Mouse (Mus musculus): ENCODE results near the gene Cir1. TPM values are rescaled to one million over a fixed set of nuclear protein-coding genes. Genes with fewer than 3 reads are reported as not detected.

Cir1 gene
- polyA plus RNA-seq, 1 experiment from 2014 or later: 35.4 TPM

DNA sequence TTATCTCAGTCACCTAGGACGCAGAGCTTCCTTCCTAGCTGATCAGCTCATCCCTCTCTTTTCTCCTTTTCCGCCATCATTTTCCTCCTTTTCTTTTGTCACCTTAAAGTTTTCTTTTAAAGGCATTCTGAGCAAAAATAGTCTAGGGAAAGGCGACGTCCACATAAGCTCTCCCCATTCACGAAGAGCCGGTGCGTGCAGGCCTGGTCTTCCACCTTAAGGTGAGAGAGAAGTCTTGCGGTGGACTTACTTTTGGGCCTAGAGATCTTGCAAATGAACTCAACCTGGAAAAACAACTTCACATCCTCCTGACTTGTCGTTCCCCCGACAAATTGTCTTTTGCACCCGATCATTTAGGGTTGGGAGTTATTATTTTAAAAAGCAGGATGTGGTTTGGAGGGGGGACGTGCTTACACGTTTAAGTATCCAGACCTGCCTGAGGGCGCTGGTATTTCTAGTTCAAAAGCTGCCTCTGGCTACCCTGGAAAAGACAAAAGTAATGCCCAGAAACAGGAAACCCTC lies 42.4 kb downstream of the Cir1 start:
- Histone ChIP-seq H3K36me3 (no peaks in the 10 kb centered on the region), H3K9ac (no peak overlapping the region), H3K9me3 (no peaks in the 10 kb centered on the region), H3K4me1 (peaks cover 52% of the 10 kb centered on the region), H3K27ac (no peak overlapping the region), H3K4me2 (peak overlapping the region; percentile 67), H3K27me3 (peaks cover 92% of the 10 kb centered on the region), H3K4me3 (peak overlapping the region; percentile 49; the same call in 1 of the 2 replicates)
- ATAC-seq (ENCODE audit: insufficient number of reproducible peaks, insufficient read depth, low FRiP score, low TSS enrichment, low read depth): no peak
- 6% methylated on average over 14 of the region's 14 CpGs for WGBS

- Histone ChIP-seq H3K4me1 (peaks cover 55% of the 10 kb centered on the region), H3K4me2 (peak overlapping the region; percentile 24), H3K27ac (no peak overlapping the region), H3K27me3 (peaks cover 95% of the 10 kb centered on the region), H3K36me3 (no peaks in the 10 kb centered on the region), H3K9ac (no peak overlapping the region), H3K4me3 (peak overlapping the region; percentile 18), H3K9me3 (no peaks in the 10 kb centered on the region)
- under 1% methylated on average over 17 of the region's 17 CpGs for WGBS
- ATAC-seq (ENCODE audit: insufficient number of reproducible peaks, insufficient read depth, low FRiP score, low TSS enrichment, low read depth): no peak
These were observed 42.8 kb downstream of the Cir1 start for GRCm38 (mm10) chr2:73269666-73270065.

DNA sequence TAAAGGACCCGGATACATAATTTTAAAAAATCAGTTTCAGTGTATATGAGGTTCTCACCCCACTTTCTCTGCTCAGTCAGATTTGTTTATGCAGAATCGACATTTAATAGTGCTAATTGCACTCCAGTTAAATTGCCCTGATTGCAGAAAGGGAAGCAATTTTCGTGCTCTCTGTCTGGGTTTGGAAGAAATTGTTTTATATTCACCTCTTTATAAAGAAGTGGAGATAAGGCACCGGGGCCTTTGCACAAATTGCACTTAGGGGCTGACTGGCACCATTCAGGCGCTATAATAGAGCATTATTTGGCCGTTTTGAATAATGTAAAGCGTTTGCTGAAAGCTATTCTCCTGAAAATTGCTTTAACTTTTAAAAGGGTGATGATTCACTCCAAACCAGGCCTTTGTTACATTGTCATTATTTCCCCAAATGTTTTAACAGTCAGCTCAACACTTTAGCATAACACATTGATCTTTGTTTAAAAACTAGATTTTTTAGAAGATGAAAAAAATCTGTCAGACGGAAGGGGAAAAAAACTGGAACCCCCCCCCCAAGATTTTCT lies 43.6 kb downstream of the Cir1 start:
- Histone ChIP-seq H3K27me3 (peaks cover 95% of the 10 kb centered on the region), H3K36me3 (no peaks in the 10 kb centered on the region), H3K27ac (no peak overlapping the region), H3K9ac (no peak overlapping the region), H3K4me1 (peaks cover 55% of the 10 kb centered on the region), H3K4me3 (no peak overlapping the region), H3K4me2 (no peak overlapping the region), H3K9me3 (no peaks in the 10 kb centered on the region)
- no peak for ATAC-seq (ENCODE audit: insufficient number of reproducible peaks, insufficient read depth, low FRiP score, low TSS enrichment, low read depth)
- 6% methylated on average over 8 of the region's 8 CpGs for WGBS

DNA sequence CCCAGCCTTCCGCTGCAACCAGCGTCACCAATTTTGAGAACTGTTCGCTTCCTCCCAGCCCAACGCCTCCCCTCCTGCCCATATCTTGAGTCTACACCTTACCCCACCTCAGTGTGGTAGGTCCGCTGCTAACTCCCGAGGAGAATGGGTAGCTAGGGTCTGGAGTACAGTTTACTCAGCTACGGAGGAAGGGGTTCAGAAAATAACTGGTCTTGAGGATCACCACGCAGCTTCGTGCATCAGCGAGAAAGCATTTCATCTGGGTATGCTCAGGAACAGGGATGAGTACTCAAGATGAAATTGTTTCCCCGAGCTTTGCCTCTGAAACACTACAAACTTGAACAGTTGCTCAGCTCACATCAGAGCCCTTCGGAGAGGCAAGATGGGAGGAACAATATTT lies 44.2 kb downstream of the Cir1 start:
- Histone ChIP-seq H3K27me3 (peaks cover 94% of the 10 kb centered on the region), H3K36me3 (no peaks in the 10 kb centered on the region), H3K27ac (no peak overlapping the region), H3K9me3 (no peaks in the 10 kb centered on the region), H3K4me1 (peaks cover 55% of the 10 kb centered on the region), H3K4me2 (peak overlapping the region; percentile 37), H3K9ac (no peak overlapping the region), H3K4me3 (no peak overlapping the region)
- 4% methylated on average over 12 of the region's 12 CpGs for WGBS
- ATAC-seq (ENCODE audit: insufficient number of reproducible peaks, insufficient read depth, low FRiP score, low TSS enrichment, low read depth): no peak

DNA sequence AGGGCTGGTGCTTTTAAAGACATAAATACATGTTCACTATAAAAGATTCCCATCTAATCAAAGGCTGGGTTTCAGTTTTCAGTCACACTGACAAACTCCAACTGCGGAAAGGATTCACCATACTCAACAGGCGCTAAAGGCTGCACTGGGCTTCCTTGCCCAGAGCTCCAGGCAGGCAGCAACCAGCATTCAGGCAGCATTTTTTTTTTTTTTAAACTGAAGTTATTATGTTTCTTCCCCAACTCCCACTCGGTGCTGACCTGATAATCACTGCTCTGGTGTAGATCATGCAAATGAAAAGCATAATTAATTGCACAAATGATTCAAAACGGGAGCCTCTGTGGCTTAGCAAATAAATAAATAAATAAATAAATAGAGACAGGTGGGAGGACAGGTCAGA lies 44.7 kb downstream of the Cir1 start:
- H3K9ac ChIP-seq: no peak overlapping the region
- no peaks in the 10 kb centered on the region for H3K9me3 ChIP-seq
- 4% methylated on average over 4 of the region's 4 CpGs for WGBS
- H3K4me1 ChIP-seq: peaks cover 55% of the 10 kb centered on the region
- H3K4me3 ChIP-seq: no peak overlapping the region
- H3K4me2 ChIP-seq: peak overlapping the region; percentile 37; the same call in 1 of the 2 replicates
- no peak for ATAC-seq (ENCODE audit: insufficient number of reproducible peaks, insufficient read depth, low FRiP score, low TSS enrichment, low read depth)
- H3K27ac ChIP-seq: no peak overlapping the region
- no peaks in the 10 kb centered on the region for H3K36me3 ChIP-seq
- peaks cover 92% of the 10 kb centered on the region for H3K27me3 ChIP-seq

GRCm38 (mm10) chr2:73267231-73267630 lies 45.3 kb downstream of the Cir1 start:
- no peaks in the 10 kb centered on the region for H3K9me3 ChIP-seq
- 21% methylated on average over 3 of the region's 3 CpGs for WGBS
- no peak overlapping the region for H3K4me2 ChIP-seq
- ATAC-seq (ENCODE audit: insufficient number of reproducible peaks, insufficient read depth, low FRiP score, low TSS enrichment, low read depth): no peak
- peaks cover 53% of the 10 kb centered on the region for H3K4me1 ChIP-seq
- H3K36me3 ChIP-seq: no peaks in the 10 kb centered on the region
- no peak overlapping the region for H3K9ac ChIP-seq
- H3K27me3 ChIP-seq: peaks cover 88% of the 10 kb centered on the region
- no peak overlapping the region for H3K4me3 ChIP-seq
- no peak overlapping the region for H3K27ac ChIP-seq

- Histone ChIP-seq H3K36me3 (no peaks in the 10 kb centered on the region), H3K4me2 (no peak overlapping the region), H3K4me3 (no peak overlapping the region), H3K9ac (no peak overlapping the region), H3K9me3 (0 out of 2 replicates have a peak, but pooled peaks cover 4% of the 10 kb centered on the region), H3K27ac (no peak overlapping the region), H3K4me1 (peaks cover 47% of the 10 kb centered on the region), H3K27me3 (peaks cover 89% of the 10 kb centered on the region)
- 39% methylated on average over 1 of the region's 1 CpGs for WGBS
- ATAC-seq (ENCODE audit: insufficient number of reproducible peaks, insufficient read depth, low FRiP score, low TSS enrichment, low read depth): no peak
These were observed 45.9 kb downstream of the Cir1 start for GRCm38 (mm10) chr2:73266623-73267022.

GRCm38 (mm10) chr2:73266011-73266410 lies 46.5 kb downstream of the Cir1 start:
- Histone ChIP-seq H3K9me3 (0 out of 2 replicates have a peak, but pooled peaks cover 4% of the 10 kb centered on the region), H3K4me3 (no peak overlapping the region), H3K27me3 (peaks cover 83% of the 10 kb centered on the region), H3K4me2 (peak overlapping the region; percentile 0), H3K27ac (no peak overlapping the region), H3K36me3 (no peaks in the 10 kb centered on the region), H3K4me1 (peaks cover 41% of the 10 kb centered on the region), H3K9ac (no peak overlapping the region)
- no peak for ATAC-seq (ENCODE audit: insufficient number of reproducible peaks, insufficient read depth, low FRiP score, low TSS enrichment, low read depth)
- 12% methylated on average over 5 of the region's 5 CpGs for WGBS

- Histone ChIP-seq H3K4me1 (peaks cover 33% of the 10 kb centered on the region), H3K27ac (no peak overlapping the region), H3K9ac (peak overlapping the region; percentile 69; the same call in 1 of the 2 replicates), H3K4me2 (peak overlapping the region; percentile 88), H3K36me3 (no peaks in the 10 kb centered on the region), H3K27me3 (peaks cover 70% of the 10 kb centered on the region), H3K4me3 (peak overlapping the region; percentile 54), H3K9me3 (0 out of 2 replicates have a peak, but pooled peaks cover 4% of the 10 kb centered on the region)
- 5% methylated on average over 11 of the region's 11 CpGs for WGBS
- 0 out of 2 replicates have a peak, but pooled peaks have one; percentile 20 for ATAC-seq (ENCODE audit: insufficient number of reproducible peaks, insufficient read depth, low FRiP score, low TSS enrichment, low read depth)
These were observed 47.8 kb downstream of the Cir1 start for GRCm38 (mm10) chr2:73264611-73265195.

GRCm38 (mm10) chr2:73263794-73264610 lies 48.5 kb downstream of the Cir1 start:
- Histone ChIP-seq H3K36me3 (no peaks in the 10 kb centered on the region), H3K4me2 (peak overlapping the region; percentile 88), H3K9ac (peak overlapping the region; percentile 69), H3K4me3 (peak overlapping the region; percentile 54), H3K4me1 (peaks cover 33% of the 10 kb centered on the region), H3K9me3 (0 out of 2 replicates have a peak, but pooled peaks cover 4% of the 10 kb centered on the region), H3K27me3 (peaks cover 64% of the 10 kb centered on the region), H3K27ac (peak overlapping the region; percentile 39)
- 1% methylated on average over 38 of the region's 38 CpGs for WGBS
- 0 out of 2 replicates have a peak, but pooled peaks have one; percentile 33 for ATAC-seq (ENCODE audit: insufficient number of reproducible peaks, insufficient read depth, low FRiP score, low TSS enrichment, low read depth)

DNA sequence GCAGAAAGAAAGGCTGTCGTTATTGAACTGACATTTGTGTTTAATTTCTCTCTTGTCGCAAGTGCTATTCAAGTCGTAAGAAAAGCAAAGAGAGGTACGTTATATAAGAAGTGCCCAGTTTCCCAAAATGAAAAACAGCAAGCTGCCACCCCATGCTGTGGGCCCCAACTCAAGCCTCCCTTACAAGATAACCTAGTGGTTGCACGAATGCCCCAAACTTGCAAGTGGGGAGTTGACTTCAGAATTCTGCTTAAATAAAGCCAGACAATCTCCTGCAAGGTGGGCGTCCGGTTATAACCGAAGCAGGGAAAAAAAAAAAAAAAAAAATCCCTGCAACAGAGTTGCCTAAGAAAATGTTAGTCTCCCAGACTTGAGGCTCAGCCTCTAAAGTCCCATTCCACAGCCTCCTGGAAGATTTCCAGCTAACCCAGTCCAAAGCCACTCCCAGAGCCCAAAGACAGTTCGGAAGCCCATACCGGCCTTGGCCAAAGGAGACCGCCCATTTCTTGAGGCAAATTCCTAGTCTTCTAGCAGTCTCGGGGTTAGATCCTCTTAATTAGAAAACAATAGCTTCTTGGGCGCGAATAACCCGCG lies 49.2 kb downstream of the Cir1 start:
- Histone ChIP-seq H3K27me3 (peaks cover 57% of the 10 kb centered on the region), H3K4me2 (peak overlapping the region; percentile 88), H3K4me3 (peak overlapping the region; percentile 54), H3K36me3 (no peaks in the 10 kb centered on the region), H3K9ac (peak overlapping the region; percentile 69), H3K9me3 (0 out of 2 replicates have a peak, but pooled peaks cover 4% of the 10 kb centered on the region), H3K27ac (peak overlapping the region; percentile 39; the same call in 1 of the 2 replicates), H3K4me1 (peaks cover 34% of the 10 kb centered on the region)
- no peak for ATAC-seq (ENCODE audit: insufficient number of reproducible peaks, insufficient read depth, low FRiP score, low TSS enrichment, low read depth)
- 3% methylated on average over 16 of the region's 16 CpGs for WGBS

All from embryonic facial prominence, embryonic 13.5 days (tissue).